Mouse (Mus musculus): ENCODE measurements at regions not wholly inside any gene's neighbourhood (a gene's known extent, or its start where the extent isn't known, plus 50 kb on each side); places are given as distances from the start of the nearest gene placed in this dataset.

DNA sequence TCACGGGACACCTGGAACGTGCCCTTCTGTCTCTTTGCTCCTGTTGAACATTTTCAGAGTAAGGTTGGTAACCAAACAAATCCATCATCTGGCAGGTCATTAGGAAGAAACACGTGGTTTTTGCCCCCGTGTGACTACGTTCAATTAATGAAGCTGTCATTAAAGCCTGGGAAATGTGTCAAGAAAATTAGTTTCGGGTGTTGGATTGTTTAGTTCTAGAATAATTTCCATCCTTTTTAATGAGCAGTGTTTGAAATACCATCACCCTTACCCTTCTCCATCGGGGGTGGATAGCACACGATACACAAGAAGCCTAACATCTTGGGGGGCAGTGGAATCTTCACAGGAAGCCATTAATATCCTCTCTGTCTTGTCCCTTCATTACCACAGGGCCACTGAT is 107.7 kb downstream of the Far1 start:
- DNase-seq (ENCODE audit: low spot score in 2 of 2): no peak

GRCm38 (mm10) chr7:113621898-113622510 is 108.4 kb downstream of the Far1 start:
- no peak for DNase-seq (ENCODE audit: low spot score in 2 of 2)

DNA sequence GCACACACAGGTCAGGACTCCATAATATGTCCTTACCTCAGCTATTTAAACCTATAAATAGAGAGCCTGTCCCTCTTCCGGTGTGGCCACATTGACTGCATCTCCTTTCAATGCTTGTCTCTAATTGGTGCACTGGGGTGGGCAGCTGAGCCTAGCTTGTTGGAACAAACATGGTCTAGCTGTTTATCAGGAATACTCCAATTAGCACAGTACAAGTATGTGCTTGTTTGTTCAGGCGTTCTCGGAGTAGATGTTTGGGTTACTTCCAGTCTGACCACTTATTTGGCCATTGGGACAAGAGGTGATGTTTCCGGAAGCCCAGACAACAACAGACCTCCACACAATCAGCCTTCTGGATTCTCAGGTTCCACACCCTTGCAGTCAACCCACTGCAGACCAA is 109.7 kb downstream of the Far1 start:
- DNase-seq (ENCODE audit: low spot score in 2 of 2): no peak

DNA sequence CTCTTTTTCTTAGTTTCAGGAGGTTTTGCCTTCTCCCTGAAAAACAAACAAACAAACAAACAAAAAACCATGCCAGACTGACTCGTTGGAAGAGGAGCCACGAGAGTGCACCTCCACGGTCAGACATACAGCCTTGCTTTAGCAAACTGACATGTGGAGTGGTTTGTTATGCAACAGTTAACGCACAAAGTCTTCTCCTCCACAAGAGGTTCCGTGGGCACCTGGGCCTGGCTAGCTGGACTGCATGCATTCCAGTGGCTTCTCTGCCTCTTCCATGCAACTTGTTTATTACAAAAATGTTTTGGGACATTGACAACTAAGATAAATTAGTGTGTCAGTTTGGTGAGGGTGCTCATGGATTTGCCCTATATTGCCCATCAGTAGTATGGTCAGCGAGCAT is 110.3 kb downstream of the Far1 start:
- DNase-seq (ENCODE audit: low spot score in 2 of 2): no peak

DNA sequence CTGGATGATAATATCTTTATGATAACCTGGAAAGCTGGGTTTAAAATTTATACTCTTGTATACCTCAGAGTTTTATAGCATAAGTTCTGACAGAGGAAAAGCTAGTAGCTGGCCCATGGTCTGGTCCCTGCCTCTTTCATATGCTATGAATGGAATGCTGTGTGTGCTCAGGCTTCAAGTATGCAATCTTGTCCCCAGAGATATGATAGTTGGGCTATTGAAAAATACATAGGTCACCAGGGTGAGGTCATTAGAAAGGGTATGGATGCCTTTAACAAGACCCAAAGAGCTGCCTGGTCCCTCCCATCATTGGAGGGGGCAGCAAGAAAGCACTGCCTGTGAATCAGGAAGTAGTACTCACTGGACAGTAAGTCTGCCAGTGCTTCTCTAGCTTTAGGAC is 113.1 kb downstream of the Far1 start:
- no peak for DNase-seq (ENCODE audit: low spot score in 2 of 2)

DNA sequence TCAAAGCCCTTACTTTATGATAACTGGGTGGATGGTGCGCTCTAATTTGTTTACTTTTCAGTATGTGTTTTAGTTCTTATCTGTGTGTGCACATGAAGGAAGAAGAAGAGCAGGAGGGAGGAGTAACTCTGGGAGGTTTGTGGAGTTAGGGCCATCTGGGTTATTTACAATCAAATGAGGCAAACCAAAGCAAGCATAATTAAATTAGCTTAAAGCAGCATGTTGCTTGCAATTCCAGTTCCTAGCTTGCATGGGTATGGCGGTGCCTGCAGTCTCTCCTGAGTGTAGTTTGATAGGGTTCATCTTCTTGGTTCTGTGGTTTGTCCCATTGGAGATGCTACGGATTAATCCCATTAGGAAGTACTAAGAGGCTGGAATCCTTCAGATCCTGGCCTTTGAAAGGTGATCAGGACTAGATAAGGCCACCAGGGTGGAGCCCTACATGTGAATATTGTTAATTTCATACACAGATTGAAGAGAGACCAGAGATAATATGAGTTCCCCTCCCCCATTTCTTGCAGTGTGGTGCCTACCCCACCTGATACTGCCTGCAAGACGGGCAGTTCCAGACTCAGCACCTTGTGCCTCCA is 123.5 kb downstream of the Far1 start:
- no peak for DNase-seq (ENCODE audit: low spot score in 2 of 2)

- no peak for DNase-seq (ENCODE audit: low spot score in 2 of 2)
Observed at GRCm38 (mm10) chr7:113638098-113638497, 124.5 kb downstream of the Far1 start.

DNA sequence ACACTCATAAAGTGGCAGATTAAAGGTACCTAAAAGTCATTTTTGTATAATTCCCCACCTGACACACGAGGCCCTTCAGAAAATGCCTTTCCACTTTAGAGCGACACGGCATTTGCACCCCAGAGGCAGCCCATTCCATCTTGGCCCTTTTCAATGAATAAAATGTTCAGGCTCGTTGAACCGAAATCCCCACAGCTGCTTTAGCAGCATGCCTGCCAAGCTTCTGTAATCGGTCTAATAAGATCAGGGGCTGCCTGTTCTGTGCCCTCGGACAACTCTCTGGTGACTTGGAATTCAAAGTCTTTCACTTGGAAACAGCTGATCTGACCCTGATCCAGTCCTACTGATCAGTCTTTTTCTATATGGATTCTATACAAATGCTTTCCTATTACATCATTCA is 123.3 kb upstream of the Spon1 start:
- no peak for DNase-seq (ENCODE audit: low spot score in 2 of 2)

DNA sequence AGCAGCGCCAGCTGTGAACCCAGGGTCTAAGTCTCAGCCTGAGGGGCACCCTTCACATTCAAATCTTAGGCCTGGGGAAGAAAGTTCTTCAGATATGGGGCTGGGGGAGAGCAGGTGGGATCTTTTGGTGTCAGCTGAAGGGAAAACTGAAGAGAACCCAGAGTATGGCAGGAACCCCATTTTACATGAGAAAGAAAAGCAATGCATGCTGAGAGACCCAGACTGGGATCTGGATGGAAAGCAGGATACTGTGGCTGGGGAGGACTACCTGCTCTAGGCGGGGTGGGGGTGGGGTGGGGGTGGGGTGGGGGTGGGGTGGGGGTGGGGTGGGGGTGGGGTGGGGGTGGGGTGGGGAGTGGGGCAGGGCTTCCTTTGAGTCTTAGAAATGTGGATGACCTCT is 115.2 kb upstream of the Spon1 start:
- DNase-seq (ENCODE audit: low spot score in 2 of 2): no peak

GRCm38 (mm10) chr7:113651696-113652095 is 114.1 kb upstream of the Spon1 start:
- no peak for DNase-seq (ENCODE audit: low spot score in 2 of 2)

- DNase-seq (ENCODE audit: low spot score in 2 of 2): peak in 1 of 2 experiments; percentile 25
Observed at GRCm38 (mm10) chr7:113653130-113653529, 112.7 kb upstream of the Spon1 start.

DNA sequence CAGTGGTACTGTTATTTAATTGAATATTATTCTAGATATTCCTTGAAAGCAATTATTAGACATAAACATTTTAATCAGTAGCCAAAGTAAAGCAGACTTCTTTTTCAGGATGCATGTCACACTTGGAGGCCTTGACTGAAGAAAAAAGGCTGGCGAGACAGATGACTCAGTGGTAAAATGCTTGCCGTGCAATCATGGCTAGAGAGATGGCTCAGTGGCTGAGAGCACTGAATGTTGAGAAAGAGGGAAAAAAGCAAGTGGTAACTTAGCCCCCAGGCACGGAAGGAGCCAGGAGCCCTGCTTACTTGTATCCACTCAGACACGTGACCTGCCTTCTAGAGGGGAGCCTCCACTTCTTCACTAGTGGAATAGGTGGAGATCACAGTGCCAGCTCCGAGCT is 110.5 kb upstream of the Spon1 start:
- DNase-seq (ENCODE audit: low spot score in 2 of 2): no peak

- no peak for DNase-seq (ENCODE audit: low spot score in 2 of 2)
Observed at GRCm38 (mm10) chr7:113672779-113673595, 92.8 kb upstream of the Spon1 start.

- DNase-seq (ENCODE audit: low spot score in 2 of 2): no peak
Observed at GRCm38 (mm10) chr7:113673596-113673956, 92.2 kb upstream of the Spon1 start.

DNA sequence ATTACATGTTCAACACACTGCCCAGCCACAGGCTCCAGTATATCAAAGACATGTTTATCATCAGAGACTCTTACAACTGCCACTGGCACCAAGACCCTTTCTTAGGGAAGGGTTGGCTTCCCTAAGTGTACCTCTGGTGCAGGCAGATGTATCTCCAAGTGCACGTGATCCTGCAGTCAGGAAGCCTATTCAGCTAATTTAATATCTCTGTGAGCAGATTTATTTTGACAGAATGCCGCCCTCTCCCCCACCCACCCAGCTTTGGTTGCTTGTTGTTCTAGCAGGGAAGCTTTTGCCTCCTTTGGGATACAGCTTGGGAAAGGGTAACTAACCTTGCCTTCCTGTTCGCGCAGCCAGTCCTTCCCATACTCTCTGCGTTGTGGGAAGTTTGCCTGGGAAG is 83.5 kb upstream of the Spon1 start:
- DNase-seq (ENCODE audit: low spot score in 2 of 2): no peak

DNA sequence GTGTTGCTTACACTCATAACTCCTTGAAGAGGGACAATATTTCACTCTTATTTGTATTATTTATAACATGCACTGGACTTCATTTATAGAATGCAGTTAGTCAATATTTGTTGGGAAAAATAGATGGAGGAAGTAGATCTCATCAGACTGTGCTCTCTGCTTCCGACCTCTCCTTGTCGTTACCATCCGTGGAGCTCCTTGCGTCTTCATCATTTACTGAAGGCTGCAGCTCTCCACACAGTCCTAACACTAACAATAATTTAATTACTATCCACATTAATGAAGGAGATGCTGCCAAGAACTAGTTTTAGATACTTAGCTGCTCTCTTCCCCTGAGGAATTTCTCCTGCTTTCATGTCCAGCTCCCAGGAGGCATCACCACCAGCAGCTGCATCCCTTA is 80.4 kb upstream of the Spon1 start:
- no peak for DNase-seq (ENCODE audit: low spot score in 2 of 2)

GRCm38 (mm10) chr7:113686527-113686926 is 79.3 kb upstream of the Spon1 start:
- no peak for DNase-seq (ENCODE audit: low spot score in 2 of 2)

DNA sequence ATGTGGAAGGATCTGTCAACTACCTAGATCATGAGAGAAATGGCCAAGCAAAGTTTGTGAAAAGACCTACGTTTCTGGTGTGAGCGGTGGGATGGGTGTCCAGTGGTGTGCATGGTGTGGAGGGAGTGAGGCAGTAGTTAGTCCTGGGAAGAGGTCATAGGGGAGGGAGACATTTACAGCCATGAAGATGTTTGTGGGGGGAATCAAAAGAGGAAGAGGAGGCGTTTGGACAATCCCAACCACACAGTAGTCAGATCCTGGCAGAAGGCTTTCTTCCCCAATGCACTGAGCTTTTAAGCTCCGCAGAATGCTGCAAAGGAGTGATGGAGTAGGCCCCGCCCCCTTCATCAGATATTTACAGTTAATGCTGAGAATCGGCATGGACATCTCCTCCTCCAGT is 78.2 kb upstream of the Spon1 start:
- DNase-seq (ENCODE audit: low spot score in 2 of 2): no peak

- peak in 1 of 2 experiments; percentile 29 for DNase-seq (ENCODE audit: low spot score in 2 of 2)
Observed at GRCm38 (mm10) chr7:113688231-113688669, 77.5 kb upstream of the Spon1 start.

GRCm38 (mm10) chr7:113688717-113689116 is 77.1 kb upstream of the Spon1 start:
- no peak for DNase-seq (ENCODE audit: low spot score in 2 of 2)

DNA sequence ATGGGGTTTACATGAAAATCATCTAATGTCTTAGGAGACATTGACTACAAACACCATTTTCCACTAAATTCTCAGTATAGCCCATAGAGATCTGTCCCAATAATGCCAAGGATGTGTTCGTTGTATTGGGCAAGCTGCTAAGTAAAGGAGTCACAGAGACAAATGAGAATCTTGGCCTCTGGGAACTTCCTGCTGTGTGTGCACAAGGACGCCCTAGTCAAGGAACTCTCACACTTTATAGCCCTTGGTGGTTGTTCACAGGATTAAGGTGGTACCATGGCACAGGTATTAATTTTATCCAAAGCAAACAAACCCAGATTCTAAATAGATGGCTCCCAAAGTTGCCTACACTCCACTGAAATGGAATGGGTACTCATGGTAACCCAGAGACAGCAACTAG is 76.7 kb upstream of the Spon1 start:
- no peak for DNase-seq (ENCODE audit: low spot score in 2 of 2)

DNA sequence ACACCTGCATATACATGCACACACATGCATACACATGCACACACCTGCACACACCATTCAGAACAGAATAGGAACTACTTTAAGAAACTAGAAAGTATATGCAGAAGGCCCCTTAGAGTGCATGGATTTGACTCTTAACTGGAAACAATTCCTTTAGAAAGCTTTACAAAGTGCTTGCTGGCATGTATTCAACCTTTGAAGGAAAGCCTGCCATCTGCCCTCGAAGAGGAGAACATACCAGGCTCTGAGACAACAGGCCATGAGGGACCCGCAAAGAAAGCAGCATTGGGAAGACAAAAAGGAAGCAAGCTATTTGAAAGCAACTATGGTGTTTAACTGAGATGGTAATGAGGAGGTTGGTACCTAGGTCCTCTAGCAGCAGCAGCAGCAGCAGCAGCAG is 74.0 kb upstream of the Spon1 start:
- DNase-seq (ENCODE audit: low spot score in 2 of 2): no peak

- no peak for DNase-seq (ENCODE audit: low spot score in 2 of 2)
Observed at GRCm38 (mm10) chr7:113693526-113693925, 72.3 kb upstream of the Spon1 start.
